Mouse (Mus musculus) megakaryocyte, embryonic 14.5 days (primary cell): ENCODE measurements around the gene Tmem38a. TPM values are rescaled to one million over a fixed set of nuclear protein-coding genes. Genes with fewer than 3 reads are reported as not detected.

ENCODE experiments used
- H3K27me3 ChIP-seq: replicated peaks from 2 replicates; pipeline ENCODE3; 2012; ENCODE audit warnings: inconsistent platforms
- H3K36me3 ChIP-seq: replicated peaks from 2 replicates; pipeline ENCODE3; 2012; ENCODE audit warnings: low read length, inconsistent platforms, mixed read lengths
- H3K4me1 ChIP-seq: 2 replicates; pipeline ENCODE4 v1.6.1; 2012; ENCODE audit warnings: inconsistent platforms
- H3K4me3 ChIP-seq: replicated peaks from 2 replicates; pipeline ENCODE3; 2012; ENCODE audit warnings: moderate library complexity, mild to moderate bottlenecking, inconsistent platforms
- H3K9me3 ChIP-seq: 2 replicates; pipeline ENCODE4 v1.6.1; 2012; ENCODE audit warnings: inconsistent platforms
- FLI1 ChIP-seq: IDR thresholded peaks from 2 replicates; pipeline ENCODE4 v1.6.1; 2012; ENCODE audit warnings: low read length, inconsistent platforms, mixed read lengths
- GATA1 ChIP-seq: IDR thresholded peaks from 3 replicates; pipeline ENCODE4 v1.6.1; 2012; ENCODE audit warnings: mixed read lengths, low read length, inconsistent platforms, borderline replicate concordance
- polyA plus RNA-seq: library from polyadenylated mRNA; stranded (reverse); fragments of >175 nt; gene quantifications from 2 replicates; pipeline ENCODE4 v1.2.3, GENCODE M21; 2012; ENCODE audit warnings: low replicate concordance; ENCODE audit not compliant: insufficient read depth

Gene Tmem38a
- polyA plus RNA-seq, 1 experiment: 3.5 TPM

DNA sequence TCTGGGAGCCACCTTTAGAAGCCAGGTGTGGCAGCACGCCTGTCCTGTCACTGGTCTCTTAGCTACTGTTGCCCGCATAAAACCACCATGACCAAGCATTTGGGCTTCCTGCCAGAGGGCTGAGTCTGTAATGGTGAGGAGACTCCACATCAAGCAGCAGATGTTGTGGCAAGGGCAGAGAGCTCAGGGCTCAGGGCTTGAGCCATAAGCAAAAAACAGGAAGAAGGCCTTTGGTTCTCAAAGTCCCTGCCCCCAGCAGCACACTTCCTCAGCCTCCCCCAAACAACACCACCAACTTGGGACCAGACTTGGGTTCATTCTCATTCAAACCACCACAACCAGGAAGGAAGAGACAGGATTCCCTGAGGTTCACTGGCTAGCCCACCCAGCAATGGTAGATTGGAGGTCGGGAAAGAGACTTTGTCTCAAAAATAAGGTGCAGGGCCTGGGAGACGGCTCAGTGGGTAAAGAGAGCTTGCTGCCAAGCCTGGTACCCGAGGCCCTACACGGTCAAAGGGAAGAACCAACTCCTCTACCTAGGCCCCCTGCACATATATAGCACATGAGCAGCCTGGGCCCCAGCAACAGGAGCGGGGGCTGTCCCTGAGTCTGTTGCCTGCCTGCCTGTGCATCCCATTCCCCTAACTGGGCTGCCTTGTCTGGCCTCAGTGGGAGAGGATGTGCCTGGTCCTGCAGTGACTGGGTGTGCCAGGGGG, 11.4 kb downstream of the Tmem38a start:
- peaks cover 2% of the 10 kb centered on the region for H3K36me3 ChIP-seq
- TF ChIP-seq FLI1 (no peak), GATA1 (no peak)
- no peaks in the 10 kb centered on the region for H3K9me3 ChIP-seq
- peaks cover 86% of the 10 kb centered on the region for H3K4me1 ChIP-seq
- H3K27me3 ChIP-seq: peaks cover 2% of the 10 kb centered on the region
- H3K4me3 ChIP-seq: peak overlapping the region; percentile 65

DNA sequence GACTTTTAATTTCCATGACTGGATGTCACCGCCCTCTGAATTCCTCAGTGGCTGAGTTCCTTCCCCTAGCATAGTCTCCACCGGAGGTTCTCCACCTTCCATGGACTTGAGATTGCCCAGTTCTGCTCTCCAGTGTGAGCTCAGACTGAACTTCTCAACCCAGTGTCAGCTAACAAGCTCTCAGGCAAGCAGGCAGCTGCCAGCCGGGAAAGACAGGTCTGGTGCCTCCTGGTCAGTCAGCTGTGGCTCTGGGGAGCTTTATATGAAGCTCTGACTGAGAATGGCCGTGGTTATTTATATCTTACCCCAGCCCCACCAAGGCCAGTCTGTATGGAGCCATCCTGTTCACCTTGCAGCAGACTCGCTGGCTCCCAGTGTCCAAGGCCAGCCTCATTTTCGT, 12.5 kb downstream of the Tmem38a start:
- TF ChIP-seq GATA1: no peak
- TF ChIP-seq FLI1: no peak
- peaks cover 76% of the 10 kb centered on the region for H3K4me1 ChIP-seq
- H3K36me3 ChIP-seq: peaks cover 2% of the 10 kb centered on the region
- peaks cover 2% of the 10 kb centered on the region for H3K27me3 ChIP-seq
- no peaks in the 10 kb centered on the region for H3K9me3 ChIP-seq
- no peak overlapping the region for H3K4me3 ChIP-seq

DNA sequence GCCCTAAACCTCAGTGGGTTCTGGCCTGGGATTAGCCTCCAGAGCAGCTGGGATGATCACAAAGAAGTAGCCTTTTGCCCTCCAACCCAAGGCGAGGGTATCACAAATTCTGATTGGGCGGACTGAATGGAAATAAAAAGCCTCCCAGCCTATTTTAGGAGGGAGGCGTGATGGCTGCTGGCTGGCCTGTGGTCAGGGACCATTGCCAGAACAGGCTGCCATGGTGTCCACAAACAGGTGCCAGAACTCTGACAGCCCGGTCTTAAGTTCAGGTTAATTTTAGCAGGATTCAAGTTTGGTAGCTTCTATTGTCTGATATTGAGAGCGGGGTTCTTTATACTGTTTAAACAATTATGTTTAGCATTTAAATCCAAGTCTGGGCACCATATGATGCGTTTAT, 16.0 kb downstream of the Tmem38a start:
- Histone ChIP-seq H3K36me3 (peaks cover 2% of the 10 kb centered on the region), H3K4me3 (no peak overlapping the region), H3K9me3 (no peaks in the 10 kb centered on the region), H3K4me1 (peaks cover 59% of the 10 kb centered on the region), H3K27me3 (no peaks in the 10 kb centered on the region)
- TF ChIP-seq FLI1: no peak
- TF ChIP-seq GATA1: no peak

DNA sequence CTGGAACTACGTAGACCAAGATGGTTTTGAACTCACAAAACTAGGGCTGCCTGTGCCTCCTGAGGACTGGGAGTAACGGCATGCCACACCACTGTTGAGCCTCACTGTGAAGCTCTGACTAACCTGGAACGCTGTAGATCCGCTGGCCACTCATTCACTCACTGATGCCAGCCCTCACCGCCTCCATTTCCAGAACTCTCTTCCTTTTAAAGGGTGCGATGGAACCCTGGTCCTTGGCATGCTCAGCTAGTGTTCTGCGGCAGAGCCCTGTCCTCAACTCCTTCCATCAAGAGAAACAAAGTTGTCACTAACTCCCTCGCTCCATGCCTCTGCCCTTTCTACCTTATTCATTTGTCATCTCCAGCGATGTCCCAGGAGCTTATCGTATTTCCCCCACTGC, 17.0 kb downstream of the Tmem38a start:
- no peaks in the 10 kb centered on the region for H3K9me3 ChIP-seq
- no peaks in the 10 kb centered on the region for H3K27me3 ChIP-seq
- no peak overlapping the region for H3K4me3 ChIP-seq
- H3K36me3 ChIP-seq: peaks cover 2% of the 10 kb centered on the region
- peaks cover 48% of the 10 kb centered on the region for H3K4me1 ChIP-seq
- TF ChIP-seq FLI1: no peak
- TF ChIP-seq GATA1: no peak

DNA sequence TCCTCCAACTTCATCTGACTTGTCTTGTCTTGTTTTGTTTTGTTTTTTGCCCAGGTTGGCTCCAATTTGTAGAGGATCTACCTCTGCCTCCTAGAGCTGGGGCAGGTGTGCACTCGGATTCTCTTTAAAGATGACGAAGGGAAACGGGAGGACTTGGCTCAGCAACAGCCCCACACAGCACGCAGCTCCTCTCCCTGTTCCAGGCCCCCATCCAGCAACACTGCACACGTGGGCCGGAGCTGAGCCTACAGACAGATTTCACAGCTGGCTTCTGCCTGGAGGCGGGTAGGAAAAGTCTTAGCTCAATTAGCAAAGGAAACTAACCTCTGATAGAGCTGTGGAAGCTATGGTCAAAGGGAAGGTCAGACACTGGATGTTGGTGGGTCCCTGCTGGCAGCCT, 17.4 kb downstream of the Tmem38a start:
- H3K9me3 ChIP-seq: no peaks in the 10 kb centered on the region

DNA sequence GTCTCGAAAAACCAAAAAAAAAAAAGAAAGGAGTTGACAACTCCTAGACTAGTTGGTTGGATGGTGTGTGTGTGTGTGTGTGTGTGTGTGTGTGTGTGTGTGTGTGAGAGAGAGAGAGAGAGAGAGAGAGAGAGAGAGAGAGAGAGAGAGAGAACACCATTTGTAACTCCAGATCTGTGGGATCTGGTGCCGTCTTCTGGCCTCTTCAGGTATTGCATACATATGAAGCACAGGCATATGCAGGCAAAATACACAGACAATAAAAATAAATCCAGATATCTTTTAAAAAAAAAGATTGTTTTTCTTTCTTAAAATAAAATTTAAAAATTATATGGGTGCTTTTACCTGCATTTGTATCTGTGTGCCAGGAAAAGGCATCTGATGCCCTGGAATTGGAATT, 18.3 kb downstream of the Tmem38a start:
- TF ChIP-seq FLI1: no peak
- no peak for TF ChIP-seq GATA1
- Histone ChIP-seq H3K27me3 (no peaks in the 10 kb centered on the region), H3K9me3 (no peaks in the 10 kb centered on the region), H3K4me3 (no peak overlapping the region), H3K36me3 (peaks cover 2% of the 10 kb centered on the region), H3K4me1 (peaks cover 35% of the 10 kb centered on the region)

More for the DNA sequence above, 17.4 kb downstream of the Tmem38a start:
- TF ChIP-seq FLI1 (no peak), GATA1 (no peak)
- Histone ChIP-seq H3K4me3 (no peak overlapping the region), H3K27me3 (no peaks in the 10 kb centered on the region), H3K36me3 (peaks cover 2% of the 10 kb centered on the region), H3K4me1 (peaks cover 44% of the 10 kb centered on the region)

Other genes starting within 250 kb of the Tmem38a start
- gene Eps15l1, start 150.6 kb upstream of the Tmem38a start, polyA plus RNA-seq: 5.9 and 8.1 TPM in 2 replicates
- not detected in 2 replicates for gene Calr3, start 128.2 kb upstream of the Tmem38a start, polyA plus RNA-seq
- gene 1700030K09Rik, start 128.2 kb upstream of the Tmem38a start, polyA plus RNA-seq: 0.77 and 1.3 TPM in 2 replicates
- 85.3 and 112 TPM in 2 replicates for gene Cherp, start 96.8 kb upstream of the Tmem38a start, polyA plus RNA-seq
- 2.1 and 2.4 TPM in 2 replicates for gene Slc35e1, start 79.4 kb upstream of the Tmem38a start, polyA plus RNA-seq
- 19.9 and 33.8 TPM in 2 replicates for gene Med26, start 23.8 kb upstream of the Tmem38a start, polyA plus RNA-seq
- 5.6 and 10.9 TPM in 2 replicates for gene Smim7, start 967 bp upstream of the Tmem38a start, polyA plus RNA-seq
- gene Nwd1, start 74.7 kb downstream of the Tmem38a start, polyA plus RNA-seq: 0.11 and 0.58 TPM in 2 replicates
- gene Sin3b, start 151.2 kb downstream of the Tmem38a start, polyA plus RNA-seq: 104 and 124 TPM in 2 replicates
- gene F2rl3, start 189.8 kb downstream of the Tmem38a start, polyA plus RNA-seq: 116 and 408 TPM in 2 replicates